Mouse (Mus musculus) hindbrain, embryonic 11.5 days (tissue): ENCODE measurements around the gene Cdkn2b. TPM values are rescaled to one million over a fixed set of nuclear protein-coding genes. Genes with fewer than 3 reads are reported as not detected.

Source experiments
- ATAC-seq: fragments of 200-750 bp; cut with Nextera tagmentation; 2 replicates; pipeline ENCODE4 v1.8.0; 2017; ENCODE audit warnings: mild to moderate bottlenecking, moderate TSS enrichment, moderate library complexity; ENCODE audit not compliant: low FRiP score
- DNase-seq: peaks from one replicate; pipeline ENCODE4 v3.0.0-alpha.2; 2015; ENCODE audit warnings: low spot score
- H3K27ac ChIP-seq: fragments of 300-500 bp; sonication (generic); 2 replicates; pipeline ENCODE4 v1.5.1; 2014; ENCODE audit warnings: mild to moderate bottlenecking, low read depth, low read length
- H3K27me3 ChIP-seq: fragments of 300-500 bp; sonication (generic); 2 replicates; pipeline ENCODE4 v1.6.1; 2014; ENCODE audit warnings: mild to moderate bottlenecking, low read length, moderate library complexity, mixed read lengths; ENCODE audit not compliant: control insufficient read depth, insufficient read depth
- H3K36me3 ChIP-seq: fragments of 300-500 bp; sonication (generic); 2 replicates; pipeline ENCODE4 v1.6.1; 2014; ENCODE audit warnings: mild to moderate bottlenecking, low read length, moderate library complexity, mixed read lengths; ENCODE audit not compliant: control insufficient read depth, insufficient read depth
- H3K4me1 ChIP-seq: fragments of 300-500 bp; sonication (generic); replicated peaks from 2 replicates; pipeline ENCODE4 v1.6.1; 2014; ENCODE audit warnings: low read length, mixed read lengths; ENCODE audit not compliant: control insufficient read depth, insufficient read depth
- H3K4me2 ChIP-seq: fragments of 300-500 bp; sonication (generic); replicated peaks from 2 replicates; pipeline ENCODE4 v1.6.1; 2014; ENCODE audit warnings: mild to moderate bottlenecking, low read depth, low read length
- H3K4me3 ChIP-seq: fragments of 300-500 bp; sonication (generic); 2 replicates; pipeline ENCODE4 v1.5.1; 2014; ENCODE audit warnings: low read depth, low read length
- H3K9ac ChIP-seq: fragments of 300-500 bp; sonication (generic); 2 replicates; pipeline ENCODE4 v1.6.1; 2014; ENCODE audit warnings: low read depth, low read length
- H3K9me3 ChIP-seq: fragments of 300-500 bp; sonication (generic); 2 replicates; pipeline ENCODE4 v1.6.1; 2016; ENCODE audit warnings: low read length; ENCODE audit not compliant: control insufficient read depth
- WGBS: fragments of 180-500 bp; shearing (Covaris S2); extraction: QIAGEN DNeasy Blood & Tissue Kit; methylation state at CpG from one replicate; pipeline ENCODE4 v1.1.7; 2014; 5-methylcytosine and 5-hydroxymethylcytosine counted together
- polyA plus RNA-seq: library from polyadenylated mRNA; unstranded; fragments of >200 nt; fragmentation: Nextera tagmentation; extraction: Ambion mirVana; gene quantifications from 2 replicates; pipeline ENCODE4 v1.2.1, GENCODE M21; 2014

Cdkn2b gene
- polyA plus RNA-seq, 1 experiment from 2014 or later: 1.4 TPM

GRCm38 (mm10) chr4:89295441-89296220, 15.2 kb downstream of the Cdkn2b start:
- H3K9ac ChIP-seq: 0 out of 2 replicates have a peak overlapping the region, but pooled peaks have one; percentile 7
- 2% methylated on average over 30 of the region's 31 CpGs for WGBS
- H3K4me1 ChIP-seq: 0 out of 2 replicates have a peak, but pooled peaks cover 2% of the 10 kb centered on the region
- no peaks in the 10 kb centered on the region for H3K9me3 ChIP-seq
- peak; percentile 45 for ATAC-seq
- peaks cover 87% of the 10 kb centered on the region for H3K27me3 ChIP-seq
- no peaks in the 10 kb centered on the region for H3K36me3 ChIP-seq
- H3K4me2 ChIP-seq: peak overlapping the region; percentile 96
- DNase-seq: peak; percentile 61
- no peak overlapping the region for H3K27ac ChIP-seq
- H3K4me3 ChIP-seq: peak overlapping the region; percentile 49

- peak; percentile 81 for DNase-seq
- peak; percentile 89 for ATAC-seq
- Histone ChIP-seq H3K4me1 (0 out of 2 replicates have a peak, but pooled peaks cover 2% of the 10 kb centered on the region), H3K9me3 (no peaks in the 10 kb centered on the region), H3K9ac (0 out of 2 replicates have a peak within 1 kb of the TSS, but pooled peaks have one; percentile 7), H3K36me3 (no peaks in the 10 kb centered on the region), H3K27ac (no peak within 1 kb of the TSS), H3K4me3 (peak within 1 kb of the TSS; percentile 49), H3K27me3 (peaks cover 86% of the 10 kb centered on the region), H3K4me2 (peak within 1 kb of the TSS; percentile 96)
- WGBS: under 1% methylated on average over 92 of the region's 117 CpGs
Observed at GRCm38 (mm10) chr4:89294486-89295440, 16.1 kb downstream of the Cdkn2b start, which contains the start of gene Cdkn2a. Cdkn2a (minus strand) TSS chr4:89294653.

- Histone ChIP-seq H3K36me3 (no peaks in the 10 kb centered on the region), H3K27ac (no peak overlapping the region), H3K27me3 (peaks cover 87% of the 10 kb centered on the region), H3K4me1 (0 out of 2 replicates have a peak, but pooled peaks cover 2% of the 10 kb centered on the region), H3K9ac (no peak overlapping the region), H3K4me2 (peak overlapping the region; percentile 96), H3K4me3 (peak overlapping the region; percentile 49), H3K9me3 (no peaks in the 10 kb centered on the region)
- peak; percentile 13; the same call in 1 of the 2 replicates for ATAC-seq
- no peak for DNase-seq
- 1% methylated on average over 26 of the region's 26 CpGs for WGBS
Observed at GRCm38 (mm10) chr4:89294091-89294485, 16.8 kb downstream of the Cdkn2b start.

- Histone ChIP-seq H3K27me3 (peaks cover 91% of the 10 kb centered on the region), H3K27ac (no peak overlapping the region), H3K4me3 (no peak overlapping the region), H3K9me3 (no peaks in the 10 kb centered on the region), H3K4me2 (no peak overlapping the region), H3K9ac (no peak overlapping the region), H3K4me1 (0 out of 2 replicates have a peak, but pooled peaks cover 2% of the 10 kb centered on the region), H3K36me3 (no peaks in the 10 kb centered on the region)
- WGBS: 1% methylated on average over 7 of the region's 7 CpGs
- no peak for ATAC-seq
- DNase-seq: peak; percentile 33
Observed at GRCm38 (mm10) chr4:89293516-89293915, 17.3 kb downstream of the Cdkn2b start.

- no peaks in the 10 kb centered on the region for H3K9me3 ChIP-seq
- no peak overlapping the region for H3K4me2 ChIP-seq
- no peak overlapping the region for H3K27ac ChIP-seq
- H3K27me3 ChIP-seq: peaks cover 79% of the 10 kb centered on the region
- DNase-seq (no peak), ATAC-seq (no peak)
- no peak overlapping the region for H3K4me3 ChIP-seq
- H3K36me3 ChIP-seq: no peaks in the 10 kb centered on the region
- WGBS: 2% methylated on average over 4 of the region's 4 CpGs
- H3K4me1 ChIP-seq: no peaks in the 10 kb centered on the region
- no peak overlapping the region for H3K9ac ChIP-seq
Observed at GRCm38 (mm10) chr4:89289028-89289427, 21.8 kb downstream of the Cdkn2b start.

- H3K27ac ChIP-seq: no peak overlapping the region
- peaks cover 80% of the 10 kb centered on the region for H3K27me3 ChIP-seq
- no peak overlapping the region for H3K4me2 ChIP-seq
- H3K9ac ChIP-seq: no peak overlapping the region
- WGBS: 0% methylated on average over 1 of the region's 1 CpGs
- ATAC-seq (no peak), DNase-seq (no peak)
- no peaks in the 10 kb centered on the region for H3K9me3 ChIP-seq
- peaks cover 2% of the 10 kb centered on the region; the same call in 1 of the 2 replicates for H3K4me1 ChIP-seq
- no peaks in the 10 kb centered on the region for H3K36me3 ChIP-seq
- H3K4me3 ChIP-seq: no peak overlapping the region
Observed at GRCm38 (mm10) chr4:89286566-89286965, 24.3 kb downstream of the Cdkn2b start.

- Histone ChIP-seq H3K36me3 (no peaks in the 10 kb centered on the region), H3K4me1 (peaks cover 2% of the 10 kb centered on the region; the same call in 1 of the 2 replicates), H3K27ac (no peak overlapping the region), H3K9ac (no peak overlapping the region), H3K4me3 (no peak overlapping the region), H3K27me3 (peaks cover 80% of the 10 kb centered on the region), H3K9me3 (no peaks in the 10 kb centered on the region), H3K4me2 (no peak overlapping the region)
- no peak for ATAC-seq
- no peak for DNase-seq
- 29% methylated on average over 7 of the region's 7 CpGs for WGBS
Observed at GRCm38 (mm10) chr4:89285688-89286087, 25.2 kb downstream of the Cdkn2b start.

GRCm38 (mm10) chr4:89282661-89283060, 28.2 kb downstream of the Cdkn2b start:
- 2% methylated on average over 12 of the region's 12 CpGs for WGBS
- DNase-seq (peak; percentile 31), ATAC-seq (no peak)
- Histone ChIP-seq H3K4me2 (no peak overlapping the region), H3K27ac (no peak overlapping the region), H3K4me1 (peaks cover 2% of the 10 kb centered on the region; the same call in 1 of the 2 replicates), H3K36me3 (no peaks in the 10 kb centered on the region), H3K27me3 (peaks cover 78% of the 10 kb centered on the region), H3K9ac (no peak overlapping the region), H3K9me3 (no peaks in the 10 kb centered on the region), H3K4me3 (no peak overlapping the region)
